Mouse (Mus musculus): ENCODE measurements around the gene 2510002D24Rik. TPM values are rescaled to one million over a fixed set of nuclear protein-coding genes. Genes with fewer than 3 reads are reported as not detected.

Gene 2510002D24Rik
- polyA plus RNA-seq, 1 experiment = 25.6 TPM

DNA sequence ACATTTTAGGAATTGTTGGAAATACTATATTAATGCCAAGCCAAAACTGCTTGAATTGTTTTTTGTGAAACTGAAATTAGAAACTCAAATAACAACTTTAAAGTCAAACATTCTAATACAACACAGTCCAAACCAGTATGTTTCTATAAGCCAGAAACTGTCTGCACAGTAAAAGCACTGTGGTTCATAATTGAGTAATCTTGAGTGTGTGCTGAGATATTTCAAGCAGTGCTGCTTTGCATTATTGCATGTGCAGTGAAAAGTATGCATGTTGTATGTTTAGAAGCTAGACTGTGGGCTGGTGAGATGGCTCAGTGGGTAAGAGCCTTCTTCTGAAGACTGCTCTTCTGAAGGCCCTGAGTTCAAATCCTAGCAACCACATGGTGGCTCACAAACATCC is 47.7 kb downstream of the 2510002D24Rik start:
- Histone ChIP-seq H3K4me3 (ENCODE audit: insufficient read depth, low read depth, low read length) (no peak overlapping the region), H3K27ac (replicated peaks; ENCODE audit: low read depth, low read length) (no peak overlapping the region), H3K4me1 (ENCODE audit: control insufficient read depth, insufficient read depth, insufficient read length, low read length) (peaks cover 4% of the 10 kb centered on the region; the same call in 1 of the 2 replicates)

Other genes starting within 250 kb of the 2510002D24Rik start
- not detected in 2 replicates for gene Tbx1, start 245.9 kb upstream of the 2510002D24Rik start, polyA plus RNA-seq (2012; ENCODE audit: insufficient read depth, insufficient read length, missing spikeins)
- gene Gp1bb, start 214.2 kb upstream of the 2510002D24Rik start, polyA plus RNA-seq (2012; ENCODE audit: insufficient read depth, insufficient read length, missing spikeins) = 1.0 TPM in 1 of 2 replicates, not detected in the other
- gene Gm49601, start 210.2 kb upstream of the 2510002D24Rik start, polyA plus RNA-seq (2012; ENCODE audit: insufficient read depth, insufficient read length, missing spikeins) = not detected in 2 replicates
- 3.3 and 7.1 TPM in 2 replicates for gene Sept5, start 206.6 kb upstream of the 2510002D24Rik start, polyA plus RNA-seq (2012; ENCODE audit: insufficient read depth, insufficient read length, missing spikeins)
- gene Cldn5, start 59.7 kb upstream of the 2510002D24Rik start, polyA plus RNA-seq (2012; ENCODE audit: insufficient read depth, insufficient read length, missing spikeins) = 36.1 and 37.1 TPM in 2 replicates
- 75.6 and 91.2 TPM in 2 replicates for gene Ufd1, start 24.8 kb upstream of the 2510002D24Rik start, polyA plus RNA-seq (2012; ENCODE audit: insufficient read depth, insufficient read length, missing spikeins)
- 4.8 and 5.6 TPM in 2 replicates for gene Cdc45, start 24.6 kb upstream of the 2510002D24Rik start, polyA plus RNA-seq (2012; ENCODE audit: insufficient read depth, insufficient read length, missing spikeins)
- gene Gm28539, start within 50 bp of the 2510002D24Rik start, polyA plus RNA-seq (2012; ENCODE audit: insufficient read depth, insufficient read length, missing spikeins) = 0.63 TPM in 1 of 2 replicates, not detected in the other
- 90.0 and 124 TPM in 2 replicates for gene Mrpl40, start 40.3 kb downstream of the 2510002D24Rik start, polyA plus RNA-seq (2012; ENCODE audit: insufficient read depth, insufficient read length, missing spikeins)
- gene Hira, start 40.5 kb downstream of the 2510002D24Rik start, polyA plus RNA-seq (2012; ENCODE audit: insufficient read depth, insufficient read length, missing spikeins) = 8.8 and 15.0 TPM in 2 replicates

Data from brown adipose tissue, adult 24 weeks (tissue).